Mouse (Mus musculus) liver, embryonic 13.5 days (tissue): Measurements from ENCODE around the gene Csnk1d. TPM values are rescaled to one million over a fixed set of nuclear protein-coding genes. Genes with fewer than 3 reads are reported as not detected.

ENCODE experiments used
- ATAC-seq: fragments of 200-750 bp; cut with Nextera tagmentation; 2 replicates; pipeline ENCODE4 v1.8.0; 2017; ENCODE audit warnings: low read depth, mild to moderate bottlenecking, moderate number of reproducible peaks, moderate library complexity
- DNase-seq: peaks from one replicate; pipeline ENCODE4 v3.0.0; 2022
- H3K27ac ChIP-seq: fragments of 300-500 bp; sonication (generic); 2 replicates; pipeline ENCODE4 v1.5.1; 2015; ENCODE audit warnings: moderate library complexity, mild to moderate bottlenecking, inconsistent platforms
- H3K27me3 ChIP-seq: fragments of 300-500 bp; sonication (generic); 2 replicates; pipeline ENCODE4 v1.6.1; 2015; ENCODE audit warnings: mild to moderate bottlenecking, inconsistent platforms
- H3K36me3 ChIP-seq: fragments of 300-500 bp; sonication (generic); 2 replicates; pipeline ENCODE4 v1.6.1; 2015; ENCODE audit warnings: mild to moderate bottlenecking, inconsistent platforms
- H3K4me1 ChIP-seq: fragments of 300-500 bp; sonication (generic); replicated peaks from 2 replicates; pipeline ENCODE4 v1.6.1; 2015; ENCODE audit warnings: inconsistent platforms
- H3K4me2 ChIP-seq: fragments of 300-500 bp; sonication (generic); 2 replicates; pipeline ENCODE4 v1.6.1; 2015; ENCODE audit warnings: inconsistent platforms, mild to moderate bottlenecking, moderate library complexity
- H3K4me3 ChIP-seq: fragments of 300-500 bp; sonication (generic); replicated peaks from 2 replicates; pipeline ENCODE4 v1.5.1; 2015; ENCODE audit warnings: mild to moderate bottlenecking, inconsistent platforms
- H3K9ac ChIP-seq: fragments of 300-500 bp; sonication (generic); 2 replicates; pipeline ENCODE4 v1.6.1; 2015; ENCODE audit warnings: mild to moderate bottlenecking, inconsistent platforms
- H3K9me3 ChIP-seq: fragments of 300-500 bp; sonication (generic); replicated peaks from 2 replicates; pipeline ENCODE4 v1.6.1; 2016; ENCODE audit warnings: inconsistent platforms
- WGBS: fragments of 180-500 bp; shearing (Covaris S2); methylation state at CpG from one replicate; pipeline ENCODE4 v1.1.7; 2015; ENCODE audit not compliant: insufficient replicate concordance; 5-methylcytosine and 5-hydroxymethylcytosine counted together
- polyA plus RNA-seq: library from polyadenylated mRNA; unstranded; fragments of >200 nt; fragmentation: Nextera tagmentation; extraction: Ambion mirVana; gene quantifications from 2 replicates; pipeline ENCODE4 v1.2.1, GENCODE M21; 2015

Csnk1d gene
- polyA plus RNA-seq, 1 experiment from 2014 or later: 36.8 TPM

DNA sequence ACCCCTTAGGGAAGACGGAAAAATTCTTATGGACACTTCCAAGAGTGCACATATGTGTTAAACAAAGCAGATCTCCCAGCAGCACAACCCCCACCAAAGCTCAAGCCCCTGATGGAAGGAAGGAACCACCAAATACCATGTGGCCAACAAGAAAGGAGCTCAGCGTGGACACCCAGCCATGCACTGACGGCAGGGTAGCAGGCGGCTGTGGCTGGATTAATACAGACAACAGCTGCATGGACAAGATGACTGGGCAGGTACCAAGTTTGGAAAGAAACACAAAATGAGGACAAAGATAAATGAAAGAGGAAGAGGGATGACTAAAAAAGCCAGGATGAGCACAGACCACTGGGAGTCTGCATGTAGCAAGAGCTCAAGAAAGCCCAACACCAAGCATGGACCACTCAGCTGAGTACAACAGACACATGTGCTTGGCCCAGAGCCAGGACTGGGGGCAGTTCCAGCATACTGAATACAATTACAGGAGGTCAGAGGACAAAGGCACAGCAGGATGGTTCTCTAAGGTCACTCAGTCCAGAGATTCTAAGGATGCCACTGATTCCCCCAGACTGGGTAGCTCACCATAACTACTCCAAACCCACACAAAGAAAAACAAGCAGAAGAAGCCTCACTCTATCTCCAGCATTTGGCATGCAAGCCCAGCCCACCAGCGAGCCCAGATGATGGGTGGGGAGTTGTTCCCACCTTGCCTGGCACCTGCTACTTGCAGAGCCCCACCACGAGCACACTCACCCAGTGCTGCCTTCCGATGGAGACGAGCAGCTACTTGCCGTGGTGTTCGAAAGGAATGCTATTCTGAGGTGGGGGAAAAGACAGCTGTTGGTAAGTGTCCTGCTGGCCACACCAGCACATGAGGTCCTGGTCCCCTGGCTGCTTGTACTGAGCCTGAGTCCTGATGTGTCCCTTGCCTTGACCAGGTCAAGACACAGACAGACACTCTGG is 26.7 kb downstream of the Csnk1d start:
- 86% methylated on average over 10 of the region's 10 CpGs for WGBS
- DNase-seq: no peak

DNA sequence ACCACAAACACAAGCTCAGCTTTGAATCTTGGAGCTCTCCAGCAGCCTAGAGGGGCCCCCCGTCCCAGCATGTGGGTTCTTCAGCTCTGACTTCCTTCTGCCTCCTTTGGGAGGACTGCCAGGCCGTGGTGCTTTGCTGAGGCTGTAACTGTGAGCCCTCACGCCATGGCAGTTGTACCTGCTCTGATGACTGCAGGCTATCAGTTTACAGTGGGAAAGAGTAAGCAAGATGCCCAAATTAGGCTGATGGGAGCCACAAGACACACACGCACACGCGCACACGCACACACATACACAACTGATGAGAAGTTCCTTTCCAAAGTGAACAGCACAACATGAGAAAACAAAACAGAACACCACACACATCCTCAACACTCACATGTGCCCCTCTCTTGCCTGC is 28.2 kb downstream of the Csnk1d start:
- Histone ChIP-seq H3K4me1 (peaks cover 31% of the 10 kb centered on the region), H3K9me3 (no peaks in the 10 kb centered on the region), H3K36me3 (peaks cover 99% of the 10 kb centered on the region), H3K27me3 (no peaks in the 10 kb centered on the region), H3K9ac (no peak overlapping the region), H3K4me2 (no peak overlapping the region), H3K4me3 (no peak overlapping the region), H3K27ac (no peak overlapping the region)
- ATAC-seq (no peak), DNase-seq (no peak)
- WGBS: 81% methylated on average over 7 of the region's 7 CpGs

More for the DNA sequence above, 26.7 kb downstream of the Csnk1d start:
- H3K27ac ChIP-seq: no peak overlapping the region
- ATAC-seq: no peak
- H3K9ac ChIP-seq: no peak overlapping the region
- peaks cover 15% of the 10 kb centered on the region for H3K4me1 ChIP-seq
- H3K36me3 ChIP-seq: peaks cover 99% of the 10 kb centered on the region
- no peaks in the 10 kb centered on the region for H3K9me3 ChIP-seq
- no peaks in the 10 kb centered on the region for H3K27me3 ChIP-seq
- H3K4me3 ChIP-seq: no peak overlapping the region
- H3K4me2 ChIP-seq: no peak overlapping the region

DNA sequence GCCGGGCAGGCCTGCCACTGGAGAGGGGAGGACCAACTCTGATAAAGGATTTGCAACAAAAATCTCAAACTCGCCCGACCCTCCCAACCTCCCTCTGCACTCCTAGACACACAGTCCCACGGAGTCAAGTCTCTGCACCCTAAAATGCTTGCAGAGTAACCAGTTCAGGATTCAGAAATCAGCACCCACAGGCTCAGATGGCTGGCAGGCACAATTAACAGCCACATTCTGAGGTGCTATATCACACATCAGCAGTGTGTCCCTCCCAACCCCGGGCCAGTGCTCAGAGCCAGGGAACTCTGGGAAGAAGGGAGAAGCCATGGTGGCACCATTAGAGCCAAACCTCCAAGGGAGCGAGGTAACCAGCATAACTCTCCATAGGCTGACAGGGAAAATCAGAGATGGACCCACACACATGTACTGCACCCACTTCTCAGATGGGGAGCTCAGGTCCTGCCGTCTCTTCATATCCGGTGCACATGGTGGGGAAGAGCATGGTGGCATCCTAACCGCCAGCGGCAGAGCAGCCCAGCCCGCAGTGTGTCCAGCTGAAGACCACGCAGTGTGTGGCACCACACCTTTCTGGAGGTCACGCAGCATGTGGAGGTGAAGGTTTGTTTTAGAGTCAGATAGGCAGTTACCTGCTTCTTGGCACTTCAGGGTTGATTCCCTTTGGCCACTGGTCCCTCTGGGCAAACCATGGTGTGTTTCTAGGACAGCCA is 28.9 kb downstream of the Csnk1d start:
- H3K36me3 ChIP-seq: peaks cover 99% of the 10 kb centered on the region

DNA sequence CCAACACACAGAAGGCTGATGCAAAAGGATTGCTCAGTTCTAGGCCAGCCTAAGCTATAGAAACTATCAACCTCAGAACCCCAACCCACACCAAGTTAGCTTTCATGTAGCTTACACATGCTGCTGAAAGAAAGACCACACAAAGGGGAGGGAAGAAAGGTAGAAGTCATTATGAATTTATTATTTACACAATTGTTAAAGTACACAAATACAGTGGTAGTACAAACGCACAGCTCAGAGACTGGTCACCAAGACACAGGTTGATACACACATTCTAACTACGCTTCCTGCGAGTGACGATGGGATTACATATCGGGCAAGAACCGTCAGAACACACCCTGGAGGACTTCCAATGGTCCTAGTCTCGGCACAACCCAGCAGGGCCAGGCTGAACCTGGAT is 29.5 kb downstream of the Csnk1d start:
- H3K4me2 ChIP-seq: no peak overlapping the region
- no peaks in the 10 kb centered on the region for H3K9me3 ChIP-seq
- H3K27me3 ChIP-seq: no peaks in the 10 kb centered on the region
- H3K4me3 ChIP-seq: no peak overlapping the region
- peaks cover 41% of the 10 kb centered on the region for H3K4me1 ChIP-seq
- DNase-seq (no peak), ATAC-seq (no peak)
- WGBS: 80% methylated on average over 7 of the region's 7 CpGs
- H3K36me3 ChIP-seq: peaks cover 99% of the 10 kb centered on the region
- H3K9ac ChIP-seq: no peak overlapping the region
- peak overlapping the region; percentile 4; the same call in 1 of the 2 replicates for H3K27ac ChIP-seq

More for the DNA sequence above, 28.9 kb downstream of the Csnk1d start:
- Histone ChIP-seq H3K4me2 (no peak overlapping the region), H3K9me3 (no peaks in the 10 kb centered on the region), H3K4me1 (peaks cover 38% of the 10 kb centered on the region), H3K27ac (no peak overlapping the region), H3K4me3 (no peak overlapping the region), H3K27me3 (no peaks in the 10 kb centered on the region), H3K9ac (no peak overlapping the region)
- no peak for ATAC-seq
- DNase-seq: no peak
- 81% methylated on average over 13 of the region's 13 CpGs for WGBS

DNA sequence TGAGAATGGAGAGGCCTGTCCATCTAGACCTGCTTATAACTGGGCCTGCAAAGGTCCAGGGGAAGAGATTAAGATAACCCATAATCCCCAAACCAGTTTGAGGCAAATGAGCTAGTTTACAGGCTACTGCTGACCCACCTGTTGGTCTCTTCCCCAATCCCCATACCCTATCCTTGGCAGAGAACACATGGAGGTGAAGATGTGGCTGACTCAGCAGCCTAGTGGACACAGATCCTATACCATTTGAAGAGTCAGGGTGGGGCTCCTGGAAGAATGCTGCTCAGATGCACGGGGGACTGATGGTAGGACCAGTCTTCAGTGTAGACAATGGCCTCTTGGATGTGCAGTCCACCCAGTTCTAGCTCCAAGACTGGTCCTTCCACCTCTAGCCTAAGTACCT is 30.9 kb downstream of the Csnk1d start:
- 35% methylated on average over 1 of the region's 1 CpGs for WGBS
- no peak overlapping the region for H3K4me3 ChIP-seq
- no peak for ATAC-seq
- H3K9me3 ChIP-seq: no peaks in the 10 kb centered on the region
- H3K9ac ChIP-seq: no peak overlapping the region
- H3K4me2 ChIP-seq: no peak overlapping the region
- peak overlapping the region; percentile 67 for H3K27ac ChIP-seq
- no peak for DNase-seq
- peaks cover 99% of the 10 kb centered on the region for H3K36me3 ChIP-seq
- H3K4me1 ChIP-seq: peaks cover 41% of the 10 kb centered on the region
- no peaks in the 10 kb centered on the region for H3K27me3 ChIP-seq

DNA sequence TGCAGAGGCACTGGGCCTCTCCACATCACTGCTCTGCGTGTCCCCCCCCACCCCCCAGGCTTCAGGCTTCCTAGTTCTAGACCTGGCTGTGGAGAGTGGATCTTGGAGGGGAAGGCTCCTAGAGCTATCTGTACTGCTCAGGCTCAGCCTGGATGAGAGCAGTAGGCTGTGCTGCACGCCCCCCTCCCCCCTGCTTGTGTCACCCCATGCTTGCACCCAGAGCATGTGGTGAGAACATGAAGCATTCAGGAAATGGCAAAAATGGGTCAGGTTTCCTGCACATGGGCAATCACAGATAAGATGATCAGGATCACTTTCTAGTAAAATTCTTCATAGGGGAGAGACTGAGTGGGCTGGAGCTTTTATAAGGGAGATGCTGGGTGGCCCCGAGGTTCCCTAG is 31.6 kb downstream of the Csnk1d start:
- Histone ChIP-seq H3K27ac (peak overlapping the region; percentile 67), H3K4me2 (no peak overlapping the region), H3K4me3 (no peak overlapping the region), H3K9me3 (no peaks in the 10 kb centered on the region), H3K9ac (0 out of 2 replicates have a peak overlapping the region, but pooled peaks have one; percentile 6), H3K27me3 (no peaks in the 10 kb centered on the region), H3K36me3 (peaks cover 99% of the 10 kb centered on the region), H3K4me1 (peaks cover 48% of the 10 kb centered on the region)
- no peak for DNase-seq
- WGBS: 37% methylated on average over 3 of the region's 3 CpGs
- peak; percentile 37 for ATAC-seq

DNA sequence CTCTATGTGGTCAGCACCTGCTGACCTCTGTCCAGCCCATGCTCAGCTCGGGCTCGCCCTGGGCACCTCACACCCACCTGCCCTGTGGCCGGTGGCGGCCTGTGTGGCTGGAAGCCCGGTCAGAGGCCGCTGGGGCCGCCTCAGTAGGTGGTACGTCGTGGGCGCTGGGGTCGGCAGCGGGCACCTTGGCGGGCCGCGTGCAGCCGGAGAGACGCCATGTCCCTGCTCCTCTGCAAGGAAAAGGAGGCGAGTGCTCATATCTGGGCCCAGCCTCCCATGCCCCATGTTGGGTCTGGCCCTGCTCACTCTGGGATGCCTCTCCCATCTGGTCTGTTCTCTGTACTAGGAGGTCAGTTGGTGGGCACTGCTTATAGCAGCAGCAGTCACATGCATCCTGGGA is 32.1 kb downstream of the Csnk1d start:
- Histone ChIP-seq H3K4me1 (peaks cover 52% of the 10 kb centered on the region), H3K27ac (peak overlapping the region; percentile 67), H3K9me3 (no peaks in the 10 kb centered on the region), H3K27me3 (no peaks in the 10 kb centered on the region), H3K4me3 (no peak overlapping the region), H3K36me3 (peaks cover 99% of the 10 kb centered on the region), H3K4me2 (no peak overlapping the region), H3K9ac (0 out of 2 replicates have a peak overlapping the region, but pooled peaks have one; percentile 6)
- WGBS: 91% methylated on average over 18 of the region's 18 CpGs
- DNase-seq (no peak), ATAC-seq (peak; percentile 13; the same call in 1 of the 2 replicates)

DNA sequence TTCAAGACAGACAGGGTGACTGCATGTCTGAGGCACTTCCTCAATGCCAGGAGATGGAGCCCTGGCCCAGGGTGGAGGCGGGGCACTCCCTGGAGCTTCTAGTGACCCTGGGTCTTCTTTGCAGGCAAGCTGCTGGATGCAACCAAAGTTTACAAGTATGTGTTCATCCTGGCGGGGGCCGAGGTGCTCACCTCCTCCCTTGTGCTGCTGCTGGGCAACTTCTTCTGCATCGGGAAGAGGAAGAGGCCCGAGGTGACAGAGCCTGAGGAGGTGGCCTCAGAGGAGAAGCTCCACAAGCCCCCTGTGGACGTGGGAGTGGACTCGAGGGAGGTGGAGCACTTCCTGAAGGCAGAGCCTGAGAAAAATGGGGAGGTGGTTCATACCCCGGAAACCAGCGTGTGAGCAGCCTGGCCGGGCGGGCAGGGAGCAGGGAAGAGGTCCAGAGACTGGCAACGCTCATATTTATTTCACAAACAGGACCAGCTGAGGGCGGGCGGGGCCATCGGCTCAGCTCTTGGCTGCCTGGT is 33.3 kb downstream of the Csnk1d start:
- 52% methylated on average over 15 of the region's 15 CpGs for WGBS
- Histone ChIP-seq H3K9me3 (no peaks in the 10 kb centered on the region), H3K36me3 (peaks cover 91% of the 10 kb centered on the region), H3K9ac (no peak overlapping the region), H3K4me3 (no peak overlapping the region), H3K27ac (peak overlapping the region; percentile 53; the same call in 1 of the 2 replicates), H3K27me3 (no peaks in the 10 kb centered on the region), H3K4me2 (no peak overlapping the region), H3K4me1 (peaks cover 61% of the 10 kb centered on the region)
- ATAC-seq (no peak), DNase-seq (no peak)

DNA sequence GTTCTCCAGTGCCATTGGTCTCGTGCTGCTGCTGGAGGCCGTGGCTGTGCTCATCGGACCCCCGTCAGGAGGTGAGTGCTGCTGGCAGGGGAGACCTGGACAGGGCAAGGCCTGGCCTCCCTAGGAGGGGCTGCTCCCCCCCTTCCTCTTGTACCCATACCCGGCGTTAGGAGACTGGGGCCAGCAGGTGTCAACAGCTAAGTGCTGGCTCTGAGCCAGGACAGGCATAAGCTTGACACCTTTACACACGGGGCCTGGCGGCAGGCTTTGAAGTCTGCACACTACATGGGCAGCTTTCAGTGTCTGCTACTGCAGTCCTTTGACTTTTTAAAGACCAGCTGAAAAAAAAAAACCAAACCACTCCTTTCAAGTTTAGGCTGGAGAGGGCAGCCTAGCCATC is 34.1 kb downstream of the Csnk1d start:
- Histone ChIP-seq H3K27ac (peak overlapping the region; percentile 15; the same call in 1 of the 2 replicates), H3K4me1 (peaks cover 69% of the 10 kb centered on the region), H3K9ac (no peak overlapping the region), H3K27me3 (no peaks in the 10 kb centered on the region), H3K4me2 (no peak overlapping the region), H3K36me3 (peaks cover 84% of the 10 kb centered on the region), H3K4me3 (no peak overlapping the region), H3K9me3 (no peaks in the 10 kb centered on the region)
- 83% methylated on average over 8 of the region's 8 CpGs for WGBS
- DNase-seq (no peak), ATAC-seq (no peak)

DNA sequence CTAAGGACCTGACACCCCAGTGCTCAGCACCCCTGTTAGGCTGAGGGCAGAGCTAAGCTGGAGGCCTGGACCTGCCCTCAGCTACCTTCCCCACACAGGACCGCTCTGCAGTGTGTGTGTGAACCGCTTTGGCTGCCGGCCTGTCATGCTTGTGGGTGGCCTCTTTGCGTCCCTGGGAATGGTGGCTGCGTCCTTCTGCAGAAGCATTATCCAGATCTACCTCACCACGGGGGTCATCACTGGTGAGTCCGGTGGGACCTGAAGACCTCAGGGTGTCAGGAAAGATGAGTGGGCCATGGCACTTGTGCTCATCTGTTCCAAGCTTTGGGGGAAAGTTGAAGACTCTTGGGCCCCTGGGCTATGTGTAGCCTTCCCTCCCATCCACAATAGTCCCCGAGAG is 35.4 kb downstream of the Csnk1d start:
- ATAC-seq: no peak
- no peak overlapping the region for H3K4me3 ChIP-seq
- H3K36me3 ChIP-seq: peaks cover 70% of the 10 kb centered on the region

DNA sequence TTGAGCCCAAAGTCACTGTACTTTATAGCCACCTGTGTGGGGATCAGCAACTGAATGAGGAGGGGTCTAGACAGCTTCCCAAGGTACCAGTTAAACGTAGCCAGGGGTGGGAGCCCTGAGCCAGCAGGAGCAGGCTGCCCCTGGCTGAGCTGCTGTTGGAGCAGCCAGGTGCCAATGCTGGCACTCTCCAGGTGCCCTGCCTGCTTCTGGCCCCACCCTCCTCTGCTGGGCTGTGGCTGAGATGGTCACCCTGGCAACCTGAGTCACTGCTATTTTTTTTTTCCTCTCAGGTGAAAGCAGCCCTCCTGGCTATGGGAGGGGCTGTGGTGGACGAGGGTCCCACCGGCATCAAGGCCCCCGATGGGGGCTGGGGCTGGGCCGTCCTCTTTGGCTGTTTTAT is 36.2 kb downstream of the Csnk1d start:
- Histone ChIP-seq H3K27me3 (no peaks in the 10 kb centered on the region), H3K4me3 (no peak overlapping the region), H3K9me3 (no peaks in the 10 kb centered on the region), H3K9ac (0 out of 2 replicates have a peak overlapping the region, but pooled peaks have one; percentile 6), H3K4me1 (peaks cover 81% of the 10 kb centered on the region), H3K36me3 (peaks cover 64% of the 10 kb centered on the region), H3K27ac (peak overlapping the region; percentile 30; the same call in 1 of the 2 replicates), H3K4me2 (no peak overlapping the region)
- WGBS: 80% methylated on average over 5 of the region's 5 CpGs
- DNase-seq: no peak
- no peak for ATAC-seq

More for the DNA sequence above, 35.4 kb downstream of the Csnk1d start:
- DNase-seq: no peak
- 87% methylated on average over 8 of the region's 8 CpGs for WGBS
- no peak overlapping the region for H3K9ac ChIP-seq
- H3K27ac ChIP-seq: peak overlapping the region; percentile 36
- H3K4me1 ChIP-seq: peaks cover 80% of the 10 kb centered on the region
- no peaks in the 10 kb centered on the region for H3K9me3 ChIP-seq
- no peaks in the 10 kb centered on the region for H3K27me3 ChIP-seq
- H3K4me2 ChIP-seq: no peak overlapping the region
